Mouse (Mus musculus) E14TG2a.4 (cell line): ENCODE data around the gene C330007P06Rik.

Experiments used
- CTCF ChIP-seq: conservative IDR thresholded peaks from 2 replicates; pipeline ENCODE4 v1.5.1; 2014; ENCODE audit warnings: low read length
- NANOG ChIP-seq: IDR thresholded peaks from 2 replicates; pipeline ENCODE4 v1.6.1; 2014; ENCODE audit warnings: borderline replicate concordance, low read length, mixed read lengths
- POU5F1 ChIP-seq: IDR thresholded peaks from 2 replicates; pipeline ENCODE4 v1.6.1; 2014; ENCODE audit warnings: low read length, borderline replicate concordance

DNA sequence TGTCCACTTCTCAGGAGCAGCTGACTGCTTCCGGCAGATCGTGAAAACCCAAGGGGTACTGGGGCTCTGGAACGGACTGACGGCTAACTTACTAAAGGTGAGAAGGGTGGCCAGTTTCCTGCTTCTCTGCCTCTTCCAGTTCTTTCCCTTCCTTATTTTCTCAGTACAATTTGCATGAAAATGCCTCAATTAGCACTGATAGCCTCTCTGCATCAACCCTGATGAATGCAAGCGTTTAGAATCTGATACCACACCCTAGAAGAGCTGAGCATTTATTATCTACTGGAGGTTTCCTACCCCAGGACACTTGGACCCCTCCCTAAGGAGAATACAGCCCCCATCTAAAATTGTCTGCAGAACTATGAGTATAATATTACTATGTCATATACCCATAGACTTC, 98.4 kb downstream of the C330007P06Rik start:
- TF ChIP-seq CTCF, result no peak
- TF ChIP-seq NANOG, result peak; percentile 83
- TF ChIP-seq POU5F1, result no peak
